Mouse (Mus musculus) kidney, adult 9 months (tissue): ENCODE data around the gene Vmn1r45.
"Not testable (repeated sequence)": the region's sequence is repeated elsewhere in the genome, so short reads cannot be mapped to it uniquely, and the experiment has no call there.

ENCODE experiments used
- DNase-seq: peaks from one replicate; pipeline ENCODE4 v3.0.0; 2022

Vmn1r45 gene

DNA sequence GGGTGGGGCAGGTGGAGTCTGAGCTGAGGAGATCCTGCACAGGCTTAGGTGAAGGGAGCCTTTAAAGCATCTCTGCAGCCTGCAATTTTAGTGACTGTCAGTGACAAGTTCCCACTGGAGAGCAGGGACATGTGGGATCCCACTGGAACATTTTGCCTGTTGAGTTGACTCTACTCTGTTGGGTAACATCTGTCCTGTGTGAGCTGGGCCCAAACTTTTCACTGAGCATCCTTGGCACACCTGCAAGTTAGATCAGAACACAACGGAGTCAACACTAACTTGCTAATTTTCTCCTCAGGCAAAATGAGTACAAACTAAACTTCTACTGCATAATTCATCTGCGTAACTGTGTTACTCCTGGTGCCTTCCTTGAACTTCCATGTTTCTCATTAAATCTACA lies at the start of gene Vmn1r45:
TSS of gene Vmn1r45 (minus strand) at position 101 of the 400 bp plus-strand sequence.
- DNase-seq, result not testable (repeated sequence)

DNA sequence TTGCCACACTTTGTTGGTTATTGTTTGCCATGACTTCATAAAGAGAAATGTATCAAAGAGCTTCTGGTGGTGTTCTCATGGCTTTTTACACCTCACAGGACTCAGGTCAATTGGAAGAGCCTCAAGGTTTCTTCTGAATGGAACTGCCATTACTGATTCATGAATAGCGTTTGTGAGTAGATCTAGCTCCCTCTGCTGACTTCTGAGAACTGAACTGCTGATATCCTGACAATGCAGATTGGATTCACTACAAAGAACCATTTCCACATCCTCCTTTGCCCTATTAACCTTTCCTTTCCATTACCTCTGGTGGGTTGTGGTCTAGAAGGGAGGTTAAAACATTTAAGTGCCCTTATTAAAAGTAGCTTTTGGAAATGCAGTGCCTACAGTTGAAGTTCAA lies 45.6 kb upstream of the Vmn1r45 start:
- peak; percentile 52 for DNase-seq

DNA sequence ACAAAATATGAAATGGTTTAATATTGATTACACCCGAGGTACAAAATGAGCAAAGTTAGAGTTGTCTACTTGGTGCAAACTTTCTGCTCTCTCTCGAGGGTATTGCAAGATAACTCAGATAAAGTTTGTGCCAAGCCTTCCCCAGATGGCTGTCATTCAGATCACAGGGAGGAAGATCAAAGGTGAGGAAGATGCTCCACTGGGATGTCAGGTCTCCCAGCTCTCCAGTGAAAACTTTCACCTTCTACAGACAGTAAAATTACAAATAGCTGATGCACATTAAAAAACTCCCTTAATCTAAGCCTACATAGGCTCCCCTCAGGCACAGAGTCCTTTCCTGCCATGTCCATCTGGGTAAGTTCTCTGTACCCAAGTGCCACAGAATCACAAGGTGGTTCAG lies 28.6 kb upstream of the Vmn1r45 start, which contains the start of gene Vmn1r46:
TSS of gene Vmn1r46 (plus strand) at position 301 of the 400 bp plus-strand sequence.
- no peak for DNase-seq

DNA sequence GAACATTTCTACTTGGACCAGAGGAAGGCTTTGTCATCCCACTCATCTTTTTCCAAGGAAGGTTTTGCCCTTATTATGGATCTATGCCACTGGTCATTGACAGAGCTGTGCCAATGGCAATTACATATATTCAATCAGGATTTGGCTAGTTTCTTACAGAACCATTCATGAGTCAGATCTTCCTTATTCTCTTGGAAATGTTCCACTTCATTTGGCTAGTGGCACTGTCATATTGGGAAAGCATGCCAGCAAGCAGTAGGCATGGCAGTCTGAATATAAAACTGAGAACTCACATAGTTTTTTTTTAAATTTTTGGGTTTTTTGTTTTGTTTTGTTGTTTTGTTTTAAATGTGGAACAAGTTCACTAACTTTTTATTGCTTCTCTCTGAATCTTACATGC lies 25.9 kb upstream of the Vmn1r45 start:
- DNase-seq, result no peak

DNA sequence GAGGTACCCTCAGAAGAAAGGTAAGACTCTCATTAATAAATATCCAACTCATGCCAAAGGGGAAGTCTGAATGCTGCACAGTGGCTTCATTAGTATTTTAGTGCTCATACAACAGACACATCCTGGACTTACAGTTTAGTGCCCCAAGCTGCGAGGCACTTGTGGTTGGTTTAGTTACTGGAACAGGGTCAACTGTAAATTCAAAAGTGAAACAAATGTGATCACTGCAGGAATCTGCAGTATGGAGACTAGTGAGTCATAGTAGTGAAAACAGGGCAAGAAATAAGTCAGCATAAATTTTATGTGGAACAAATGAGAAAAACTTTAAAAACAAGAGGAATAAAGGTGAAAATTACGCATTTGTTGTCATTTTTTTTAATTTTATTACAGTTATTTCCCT lies 13.2 kb upstream of the Vmn1r45 start:
- DNase-seq, result no peak

DNA sequence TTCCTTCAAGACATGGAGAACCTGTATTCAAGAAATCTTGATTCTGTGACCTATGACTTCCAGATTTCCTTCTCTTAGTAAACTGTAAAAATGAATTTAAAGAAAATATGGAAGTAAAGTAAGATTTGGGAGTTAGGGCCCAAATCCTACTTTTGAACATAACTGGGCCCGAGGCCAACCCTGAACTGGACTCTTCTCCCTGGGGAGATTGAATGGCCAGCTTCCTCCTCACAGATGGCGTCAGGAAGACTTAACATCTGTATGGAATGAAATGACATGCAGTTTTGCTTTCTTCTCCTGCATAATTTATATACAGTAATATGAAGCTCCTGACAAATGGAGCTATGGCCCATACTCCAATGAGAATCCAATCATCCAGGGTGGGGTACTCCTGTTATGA lies 528 bp upstream of the Vmn1r45 start:
- DNase-seq, result no peak

DNA sequence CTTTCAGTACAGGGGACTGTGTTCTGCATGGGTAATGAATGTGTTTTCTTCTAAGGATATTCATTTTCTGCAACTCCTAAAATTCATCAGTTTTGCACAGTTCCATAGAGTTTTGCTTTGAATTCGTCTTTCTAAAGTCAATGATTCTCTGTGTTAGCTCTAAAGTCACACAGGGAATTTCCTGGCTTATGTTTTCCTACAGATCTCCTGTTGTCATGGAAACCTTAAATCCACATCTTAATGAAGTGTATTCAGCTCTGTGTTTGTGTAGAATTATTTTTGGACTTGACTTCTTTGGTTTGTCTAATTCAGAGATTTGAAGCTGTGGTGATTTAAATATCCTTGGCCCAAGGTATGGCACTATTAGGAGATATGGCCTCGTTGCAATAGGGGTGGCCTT lies 56.6 kb downstream of the Vmn1r45 start:
- DNase-seq, result no peak

DNA sequence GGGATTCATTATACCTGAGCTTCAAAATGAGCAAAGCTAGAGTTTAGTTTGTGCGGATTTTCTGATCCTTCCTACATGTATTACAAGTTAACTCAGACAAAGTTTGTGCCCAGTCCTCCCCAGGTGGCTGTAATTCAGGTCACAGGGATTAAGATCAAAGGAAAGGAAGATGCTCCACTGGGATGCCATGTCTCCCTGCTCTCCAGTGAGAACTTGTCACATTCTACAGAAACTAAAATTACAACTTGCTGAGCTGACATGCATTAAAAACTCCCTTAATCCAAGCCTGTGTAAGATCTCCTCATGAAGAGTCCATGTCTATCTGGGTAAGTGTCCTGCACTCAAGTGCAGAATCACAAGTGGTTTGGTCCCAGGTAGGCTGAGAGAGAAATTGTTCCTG lies 57.0 kb downstream of the Vmn1r45 start, which contains the start of gene Vmn1r44:
TSS of gene Vmn1r44 (plus strand) at position 301 of the 400 bp plus-strand sequence.
- no peak for DNase-seq
